Mouse (Mus musculus) layer of hippocampus, adult 9-10 months (tissue): ENCODE measurements around the gene Tmem255b.

Source experiments
- DNase-seq: peaks from one replicate; pipeline ENCODE4 v3.0.0; 2022; ENCODE audit warnings: low spot score

The Tmem255b gene

DNA sequence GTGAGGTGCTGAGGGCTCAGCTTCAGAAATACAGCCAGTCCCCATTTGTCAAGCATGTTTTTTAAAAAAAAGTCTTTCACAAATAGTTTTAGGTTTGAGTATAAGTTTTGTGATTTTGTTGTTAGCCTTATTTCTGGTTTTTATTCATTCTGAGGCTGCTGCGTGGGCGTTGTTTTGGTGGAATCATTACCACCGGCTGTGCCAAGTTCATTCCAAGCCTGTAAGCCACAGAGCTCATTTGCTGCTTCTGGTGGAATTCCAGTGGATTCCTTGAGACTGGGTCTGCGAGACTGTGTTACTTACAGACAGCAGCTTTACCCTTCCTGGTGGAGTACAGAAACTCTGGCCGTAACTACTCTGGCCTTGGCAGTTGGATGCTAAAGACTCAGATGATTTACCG, 11.5 kb downstream of the Tmem255b start:
- DNase-seq, result no peak

DNA sequence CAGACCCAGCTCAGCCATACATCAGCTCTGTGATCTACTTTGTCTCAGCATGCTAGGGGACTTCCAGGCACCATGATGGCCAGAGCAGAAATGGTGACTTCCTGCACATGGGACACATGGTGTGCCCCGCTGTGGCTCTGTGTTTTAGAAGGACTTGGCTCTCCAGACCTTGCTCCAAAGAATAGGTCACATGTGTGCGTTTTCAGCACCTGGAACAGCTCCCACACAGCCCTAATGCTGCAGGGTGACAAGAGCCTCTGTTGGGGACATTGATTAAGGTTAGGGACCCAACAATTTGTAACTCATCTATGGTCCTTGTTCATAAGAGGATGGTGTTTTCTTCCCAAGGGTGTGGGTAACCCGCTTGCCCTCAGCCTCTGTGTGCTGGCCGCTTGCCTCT, 13.2 kb downstream of the Tmem255b start:
- DNase-seq, result no peak

DNA sequence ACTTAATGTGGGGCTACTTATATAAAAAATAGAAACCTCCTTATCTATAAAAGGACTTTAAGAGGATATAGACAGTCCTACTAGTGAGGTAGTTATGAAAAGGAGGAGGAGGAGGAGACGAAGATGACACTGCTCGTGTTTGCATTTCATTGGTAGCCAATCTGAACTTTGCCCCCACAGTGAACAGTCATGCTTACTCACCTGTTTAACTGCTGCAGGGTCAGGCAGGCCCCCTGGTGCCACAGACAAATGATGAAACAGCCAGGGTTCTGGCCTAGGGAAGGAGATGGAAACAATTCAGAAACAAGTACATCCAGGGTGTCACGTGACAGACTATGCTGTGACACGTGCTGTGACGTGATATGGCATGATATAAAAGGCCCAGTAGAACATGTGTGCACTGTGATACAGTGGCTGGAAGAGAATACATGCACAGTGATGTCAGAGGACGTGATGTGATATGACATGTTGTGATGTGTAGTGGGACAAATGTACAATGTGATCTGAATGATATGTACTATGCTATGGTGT, 16.8 kb downstream of the Tmem255b start:
- DNase-seq, result no peak

DNA sequence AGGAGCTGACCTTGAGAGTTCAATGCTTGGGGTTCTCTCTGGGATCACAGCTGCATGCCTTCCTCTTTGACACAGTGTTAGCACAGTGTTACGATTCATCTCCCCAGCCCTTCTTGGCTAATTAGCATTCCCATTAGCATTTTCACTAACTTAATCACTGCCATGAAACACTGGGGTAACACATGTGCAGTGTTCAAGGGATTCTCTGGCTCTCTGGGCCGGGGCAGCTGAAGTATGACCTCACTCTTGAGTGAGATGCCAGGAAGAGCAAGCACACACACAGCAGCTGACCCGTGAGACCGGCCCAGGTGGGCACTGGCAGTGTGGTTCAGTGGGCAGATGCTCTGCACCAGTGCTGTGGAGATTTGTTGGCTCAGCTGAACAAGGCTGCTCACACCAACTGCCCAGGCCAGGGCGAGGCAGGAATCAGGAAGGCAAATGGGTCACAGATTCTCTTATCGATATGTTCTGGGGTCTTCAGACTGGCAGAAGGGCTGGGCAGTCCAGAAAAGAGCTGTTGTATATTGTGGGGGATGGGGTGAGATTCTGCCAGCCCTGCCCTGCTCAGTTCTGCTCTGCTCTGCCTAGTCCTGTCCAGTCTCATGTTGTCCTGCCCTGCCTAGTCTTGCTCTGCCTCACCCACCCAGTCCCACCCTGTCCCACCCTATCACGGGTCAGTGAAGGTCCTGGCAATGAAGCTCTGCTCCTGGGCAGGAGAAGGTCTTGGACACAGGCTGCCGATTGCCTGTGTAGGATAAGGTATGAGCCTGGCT, 19.5 kb downstream of the Tmem255b start:
- DNase-seq, result no peak

DNA sequence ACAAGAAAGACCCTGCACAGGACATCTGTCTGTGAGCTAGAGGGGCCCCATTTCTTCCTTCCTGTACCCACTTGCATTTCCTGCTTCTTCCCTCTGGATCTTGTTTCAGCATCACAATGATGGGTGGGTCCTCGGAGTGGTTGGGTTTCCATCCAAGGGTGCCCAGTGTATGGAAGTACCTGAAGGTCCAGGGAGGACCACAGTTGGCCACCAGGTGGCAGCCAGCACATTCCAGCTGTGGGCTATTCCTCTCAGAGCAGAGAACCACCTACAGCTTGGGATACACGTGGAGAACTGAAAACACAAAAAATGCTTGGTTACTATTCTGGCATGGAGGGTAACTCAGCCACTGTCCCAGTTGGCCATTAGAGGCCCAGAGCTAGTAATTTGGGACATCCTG, 20.3 kb downstream of the Tmem255b start:
- DNase-seq, result no peak

DNA sequence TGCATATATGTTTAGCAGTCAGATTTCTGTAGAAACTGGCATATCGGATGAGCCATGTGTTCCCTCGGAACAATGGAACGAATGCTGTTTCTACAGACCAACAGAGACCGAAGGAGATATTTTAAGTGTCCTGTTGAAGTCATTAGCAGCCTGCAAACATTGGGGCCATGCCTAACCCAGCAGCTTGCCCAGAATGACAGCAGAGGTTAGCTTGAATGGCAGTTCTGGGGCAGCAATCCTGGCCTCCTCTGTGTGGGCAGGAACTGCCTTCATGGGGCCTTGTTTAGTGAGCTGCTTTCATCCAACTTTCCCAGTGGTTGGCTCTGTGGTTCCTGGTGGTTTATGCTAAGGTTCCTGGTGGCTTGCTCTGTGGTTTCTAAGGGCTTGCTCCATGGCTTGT, 24.4 kb downstream of the Tmem255b start:
- DNase-seq, result no peak

DNA sequence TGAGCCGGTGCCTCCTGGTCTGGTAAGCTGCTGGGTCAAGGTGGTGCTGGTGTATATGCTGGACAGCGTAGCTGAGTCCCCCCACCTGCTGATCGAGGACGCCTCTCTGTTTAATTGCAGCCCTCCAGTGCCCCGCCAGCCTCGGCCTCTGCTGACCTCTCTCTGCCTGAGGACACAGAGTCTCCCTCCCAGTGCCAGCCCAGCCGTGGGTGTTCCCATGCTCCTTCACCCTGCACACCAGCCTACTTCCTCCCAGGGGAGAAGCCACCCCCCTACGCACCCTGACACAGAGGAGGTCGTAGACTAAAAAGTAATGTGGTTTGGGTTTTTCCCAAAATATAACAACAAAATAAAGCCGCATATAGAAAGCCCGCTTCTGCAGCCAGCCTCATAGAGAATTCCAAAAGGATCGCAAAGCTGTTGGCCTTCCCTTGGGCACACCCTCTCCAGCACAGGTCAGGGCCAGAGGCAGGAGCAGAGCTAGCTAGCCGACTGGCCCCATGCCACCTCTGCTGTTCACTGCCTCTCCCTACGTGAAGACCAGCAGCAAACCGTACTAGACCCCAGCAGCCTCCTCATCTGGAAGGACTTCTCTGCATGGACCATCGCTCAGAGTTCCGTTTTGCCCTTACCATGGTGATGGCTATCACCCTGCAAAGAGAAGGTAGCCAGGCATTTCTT, 26.2 kb downstream of the Tmem255b start:
- no peak for DNase-seq

DNA sequence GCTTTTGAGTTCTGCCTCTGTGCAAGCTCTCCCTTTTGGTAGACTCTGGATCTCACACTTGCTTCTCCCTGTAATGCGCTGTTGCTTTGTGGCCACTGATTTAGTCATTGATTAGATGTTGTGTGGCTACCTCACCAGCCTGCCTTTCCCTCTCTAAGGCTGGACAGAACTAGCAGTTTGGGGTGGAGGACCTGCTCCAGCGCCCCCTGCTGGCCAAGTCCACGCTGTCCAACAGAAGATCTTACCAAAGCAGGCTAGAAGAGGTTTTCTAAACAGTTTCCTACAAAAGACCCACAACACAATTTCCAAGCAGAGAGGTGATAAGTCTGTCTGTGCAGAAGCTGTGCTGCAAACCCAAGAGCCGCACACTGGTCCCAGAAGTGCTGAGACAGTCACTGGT, 26.9 kb downstream of the Tmem255b start:
- DNase-seq, result peak; percentile 61

DNA sequence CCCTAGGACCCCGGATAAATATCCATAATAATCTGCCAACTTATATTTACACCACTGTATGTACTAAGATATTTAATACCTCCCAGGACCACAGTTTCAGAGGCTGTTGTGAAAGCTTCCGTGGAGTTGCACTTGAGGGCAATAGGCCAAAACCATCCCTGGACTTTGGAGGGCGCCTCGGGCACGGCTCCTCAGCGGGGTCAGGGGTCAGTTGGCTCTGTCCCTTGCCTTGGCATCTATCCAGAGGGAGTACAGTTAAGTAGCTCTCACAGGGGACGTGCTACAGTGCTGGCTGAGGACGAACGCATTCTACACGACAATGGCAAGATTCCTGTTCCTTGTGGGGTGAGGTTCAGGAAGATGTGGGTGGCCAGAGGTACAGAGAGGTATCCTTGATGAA, 27.4 kb downstream of the Tmem255b start:
- DNase-seq, result no peak

DNA sequence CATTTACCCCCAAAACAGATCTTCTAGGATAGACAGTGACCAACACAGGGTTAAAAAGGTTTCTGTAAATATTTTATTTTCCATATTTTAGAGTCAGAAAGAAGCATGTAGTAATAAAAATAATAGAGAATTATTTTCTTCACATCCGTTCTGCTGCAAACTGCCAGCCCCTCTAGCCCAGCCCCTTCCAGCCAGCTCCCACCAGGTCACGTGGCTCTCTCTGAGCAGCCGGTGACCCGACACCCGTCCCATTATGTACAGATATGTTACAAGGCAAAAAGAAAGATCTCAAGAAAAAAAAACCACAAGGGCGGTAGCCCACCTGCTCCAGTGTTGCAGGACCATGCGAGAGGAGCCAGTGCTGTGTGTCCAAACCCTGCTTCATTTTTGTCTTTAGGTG, 30.3 kb downstream of the Tmem255b start:
- no peak for DNase-seq

DNA sequence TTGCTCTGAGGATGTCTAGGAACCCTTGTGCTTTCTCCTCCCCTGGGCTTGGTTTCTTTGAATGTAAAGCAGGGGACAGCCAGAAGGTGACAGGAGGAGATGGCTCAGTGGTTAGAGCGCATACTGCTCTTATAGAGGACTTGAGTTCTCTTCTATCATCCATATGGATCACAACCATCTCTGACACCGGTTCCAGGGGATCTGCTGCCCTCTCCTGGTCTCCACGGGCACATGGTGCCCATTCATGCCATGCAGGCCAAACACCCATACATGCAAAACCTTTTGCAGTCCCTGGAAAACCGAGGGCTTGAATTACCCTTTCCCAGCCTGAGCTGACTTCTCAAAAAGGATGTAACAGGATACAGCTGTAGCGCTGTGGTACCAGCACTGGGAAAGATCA, 32.0 kb downstream of the Tmem255b start:
- no peak for DNase-seq

DNA sequence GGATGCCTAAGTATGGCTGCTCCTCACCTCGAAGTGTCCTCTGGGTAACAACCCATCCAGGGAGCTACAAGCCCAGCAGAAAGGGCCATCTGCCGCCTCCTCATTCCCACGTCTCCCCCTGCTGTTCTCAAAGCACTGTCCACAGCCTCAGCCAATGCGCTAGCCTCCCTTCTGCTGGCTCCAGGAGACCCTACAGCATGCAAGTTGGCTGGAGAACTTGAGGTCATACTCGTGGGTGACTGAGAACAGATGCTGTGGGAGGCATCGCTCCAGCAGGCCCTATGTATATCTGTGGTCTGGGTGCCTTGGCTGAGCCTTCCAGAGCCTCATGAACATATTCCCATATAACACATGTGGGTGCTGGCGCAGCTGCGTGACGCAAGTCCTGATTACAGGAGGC, 33.7 kb downstream of the Tmem255b start:
- no peak for DNase-seq

DNA sequence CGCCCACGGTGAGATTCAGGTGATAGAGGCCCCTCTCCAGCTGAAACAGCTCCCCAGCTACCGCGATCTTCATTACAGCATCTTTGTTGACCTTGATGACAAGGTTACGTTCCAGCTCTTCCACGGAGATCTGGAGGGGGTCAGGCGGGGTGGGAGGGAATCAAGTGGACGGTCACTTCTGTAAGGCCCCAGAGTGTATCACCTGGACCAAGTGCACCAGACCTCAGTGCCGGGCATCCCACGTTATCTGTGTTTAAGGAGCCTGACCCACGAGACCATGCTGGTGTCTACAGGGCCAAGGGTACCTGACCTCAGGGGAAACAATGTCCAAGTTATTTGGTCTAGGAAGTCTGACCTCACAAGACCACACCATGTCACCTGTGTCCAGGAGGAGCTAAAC, 36.5 kb downstream of the Tmem255b start:
- no peak for DNase-seq

DNA sequence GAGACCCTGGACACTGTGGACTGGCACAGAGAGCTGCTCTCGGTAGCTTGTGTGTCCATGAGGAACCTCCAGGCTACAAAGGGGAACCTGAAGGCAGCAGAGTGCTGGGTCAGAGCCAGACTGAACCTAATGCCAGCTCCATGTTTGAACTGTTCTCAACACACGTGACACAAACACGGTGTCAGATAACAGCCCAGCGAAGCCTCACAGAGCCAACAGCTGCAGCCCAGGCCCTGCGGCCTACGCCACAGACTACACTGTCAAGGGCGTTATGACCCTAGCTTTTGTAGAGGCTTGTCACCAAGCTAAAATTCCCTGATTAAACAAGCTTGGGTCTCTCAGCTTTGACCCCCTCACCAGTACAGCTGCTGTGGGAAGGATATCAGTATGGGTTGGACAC, 37.3 kb downstream of the Tmem255b start:
- no peak for DNase-seq

DNA sequence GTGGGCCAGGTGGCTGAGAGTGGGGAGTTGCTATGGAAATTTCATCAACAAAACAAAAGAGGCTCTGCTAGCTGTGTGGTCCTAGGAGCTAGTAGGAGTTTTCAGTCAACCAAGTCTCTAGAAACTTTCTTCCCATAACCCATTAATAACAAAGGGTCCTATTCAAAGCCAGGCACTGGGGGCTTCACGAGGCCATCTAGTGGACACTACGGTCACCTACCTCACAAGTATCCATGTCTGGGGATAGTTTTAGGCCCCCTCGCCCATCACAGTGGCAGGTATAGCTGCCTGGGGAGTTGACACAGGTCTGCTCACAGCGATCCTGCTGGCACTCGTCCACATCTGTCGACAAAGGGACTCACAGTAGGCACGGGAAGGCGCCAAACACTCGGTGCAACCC, 40.9 kb downstream of the Tmem255b start:
- DNase-seq, result no peak

DNA sequence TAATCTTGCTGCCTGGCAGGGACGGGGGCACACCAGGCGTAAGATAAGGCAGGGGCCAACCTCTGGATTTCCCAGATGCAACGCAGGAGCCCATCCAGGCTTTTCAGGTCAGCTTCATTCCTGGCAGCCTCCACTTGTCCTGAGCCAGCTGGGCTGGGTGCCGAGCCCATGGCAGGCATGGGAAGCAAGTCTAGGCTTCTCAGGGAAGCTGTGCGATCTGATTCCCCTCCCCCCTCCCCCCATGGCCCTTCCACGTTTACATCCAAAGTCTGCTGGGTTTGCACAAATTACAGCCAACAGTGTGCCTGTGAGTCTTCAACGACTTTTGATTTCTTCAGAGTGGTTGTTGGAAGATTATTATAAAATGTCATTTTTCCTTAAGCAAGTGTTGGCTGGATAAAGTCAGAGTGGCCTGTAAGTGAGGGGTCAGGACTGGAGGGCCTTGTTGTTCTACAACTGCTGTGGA, 46.1 kb downstream of the Tmem255b start:
- DNase-seq, result no peak

DNA sequence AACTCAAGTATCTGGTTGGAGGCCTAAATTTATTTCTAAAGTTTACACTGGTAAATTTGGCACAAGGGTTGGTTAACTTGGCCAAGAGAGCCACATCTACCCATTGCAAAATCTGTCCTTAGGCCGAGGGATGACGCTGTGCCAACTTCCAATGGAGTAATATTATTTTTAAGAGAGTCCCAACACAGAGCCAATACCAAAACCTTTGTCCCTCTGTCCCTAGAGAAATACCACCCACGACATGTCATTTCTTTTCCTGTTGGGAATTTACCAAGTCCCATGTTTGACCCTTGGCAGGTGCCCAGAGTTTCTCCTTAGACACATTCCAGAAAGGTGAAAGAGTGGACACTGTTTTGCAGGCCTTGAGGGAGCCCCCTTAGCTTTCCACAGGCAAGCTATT, 46.6 kb downstream of the Tmem255b start:
- no peak for DNase-seq

DNA sequence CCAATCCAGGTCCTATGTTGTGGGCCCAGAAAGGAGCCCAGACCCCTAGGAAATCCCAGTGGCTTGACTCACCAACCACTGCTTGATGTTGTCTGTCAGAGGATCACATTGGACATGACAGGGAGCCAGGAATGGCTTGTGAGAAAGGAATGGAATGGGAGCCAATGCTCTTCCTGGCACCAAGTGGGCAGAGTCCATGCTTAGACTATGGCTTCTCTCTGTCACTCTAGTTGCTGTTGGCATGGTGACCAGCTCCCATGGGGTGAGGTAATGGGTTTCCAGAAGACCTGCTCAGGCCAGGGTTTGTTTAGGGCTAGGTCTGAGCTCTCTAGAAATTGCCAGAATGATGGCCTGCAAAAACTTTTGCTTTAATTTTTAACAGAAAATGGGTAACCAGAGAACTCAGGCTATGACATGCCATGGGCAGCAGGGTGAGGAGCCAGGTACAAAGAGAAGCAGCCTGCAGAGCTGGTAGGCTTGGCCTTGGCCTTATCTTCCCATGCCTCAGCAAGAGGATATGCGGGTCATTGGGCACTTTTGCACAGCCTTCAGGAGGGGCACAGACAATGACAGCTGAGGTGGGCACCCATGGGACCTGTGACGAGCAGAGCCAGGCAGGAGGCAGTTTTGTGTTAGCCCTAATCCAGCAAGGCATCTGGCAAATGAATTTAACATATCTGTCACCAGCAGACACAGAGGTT, 47.3 kb downstream of the Tmem255b start:
- no peak for DNase-seq

DNA sequence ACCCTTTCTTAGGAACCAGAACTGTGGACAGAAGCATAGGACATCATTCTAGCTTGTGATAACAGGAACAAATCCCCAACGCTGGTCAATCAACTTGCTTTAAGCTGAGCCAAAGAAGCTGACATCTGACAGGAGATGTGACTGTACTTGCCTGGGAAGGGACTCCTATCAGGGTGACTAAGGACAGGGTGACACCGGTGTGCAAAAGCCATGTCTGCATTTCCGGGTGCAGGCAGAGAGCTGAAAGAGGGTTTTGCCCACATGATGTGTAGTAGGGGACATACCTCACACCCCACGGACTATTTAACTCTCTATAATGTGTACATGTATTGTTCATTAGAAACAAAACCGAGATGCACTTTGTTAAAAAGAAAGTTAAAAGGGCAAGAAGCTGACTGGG, 48.2 kb downstream of the Tmem255b start:
- DNase-seq, result no peak

DNA sequence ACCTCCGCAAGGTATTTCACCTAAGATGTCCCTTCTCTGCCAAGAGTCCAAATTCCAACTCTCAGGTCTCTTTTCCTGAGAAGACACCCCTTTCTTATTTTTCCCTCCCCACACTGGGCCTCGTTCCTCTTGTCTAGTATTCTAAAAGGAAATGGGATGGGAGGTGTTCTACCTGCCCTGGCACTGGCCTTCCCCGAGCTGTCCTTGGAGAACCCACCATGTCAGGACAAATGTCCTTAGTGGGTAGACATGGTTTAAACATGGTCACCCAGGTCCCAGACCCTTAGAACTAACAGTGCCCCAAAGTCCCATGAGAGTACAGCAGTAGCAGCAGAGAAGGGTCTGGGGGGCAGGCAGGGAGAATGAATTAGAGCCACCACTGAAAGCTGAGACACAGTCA, 54.4 kb downstream of the Tmem255b start:
- no peak for DNase-seq

DNA sequence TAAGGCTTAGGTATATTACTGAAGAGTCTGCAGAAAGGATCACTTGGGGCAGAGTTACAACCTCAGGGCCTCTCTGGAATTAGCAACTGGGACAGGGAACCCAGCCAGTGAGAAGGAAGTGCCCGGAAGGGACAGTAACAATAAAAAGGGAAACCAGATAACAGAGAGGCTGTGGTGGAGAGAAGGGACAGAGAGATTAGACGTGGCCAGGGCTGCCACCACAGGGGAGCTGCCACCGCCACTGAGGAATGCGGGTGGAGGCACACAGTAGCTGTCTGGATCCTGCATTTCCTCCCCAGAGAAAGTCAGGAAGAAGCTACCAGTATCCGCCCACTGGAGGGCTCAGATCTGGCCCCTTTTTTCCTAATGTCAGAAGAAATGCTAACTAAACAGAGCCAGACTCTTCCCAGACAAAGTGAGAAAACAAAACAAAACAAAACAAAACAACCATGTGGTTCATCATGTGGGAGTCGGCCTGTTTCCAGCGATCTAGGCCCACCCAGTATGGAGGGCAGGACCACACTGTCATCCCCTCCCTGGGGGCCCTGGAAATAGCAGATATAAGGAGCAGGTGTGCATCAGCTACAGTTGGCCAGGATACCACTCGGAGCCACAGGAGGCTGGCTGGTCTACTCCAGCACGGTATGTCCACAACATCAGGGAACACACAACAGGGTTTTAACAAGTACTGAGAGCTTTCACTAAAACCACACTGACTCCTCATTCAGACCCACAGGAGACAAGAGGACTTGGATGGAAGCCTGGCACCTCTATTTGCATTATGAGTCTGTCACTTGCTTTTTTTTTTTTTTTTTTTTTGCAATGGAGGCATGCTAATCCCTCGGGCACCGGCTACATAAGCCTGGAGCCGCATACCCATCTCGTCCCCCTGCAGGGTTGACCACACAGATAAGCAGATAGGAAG, 55.3 kb downstream of the Tmem255b start:
- no peak for DNase-seq

DNA sequence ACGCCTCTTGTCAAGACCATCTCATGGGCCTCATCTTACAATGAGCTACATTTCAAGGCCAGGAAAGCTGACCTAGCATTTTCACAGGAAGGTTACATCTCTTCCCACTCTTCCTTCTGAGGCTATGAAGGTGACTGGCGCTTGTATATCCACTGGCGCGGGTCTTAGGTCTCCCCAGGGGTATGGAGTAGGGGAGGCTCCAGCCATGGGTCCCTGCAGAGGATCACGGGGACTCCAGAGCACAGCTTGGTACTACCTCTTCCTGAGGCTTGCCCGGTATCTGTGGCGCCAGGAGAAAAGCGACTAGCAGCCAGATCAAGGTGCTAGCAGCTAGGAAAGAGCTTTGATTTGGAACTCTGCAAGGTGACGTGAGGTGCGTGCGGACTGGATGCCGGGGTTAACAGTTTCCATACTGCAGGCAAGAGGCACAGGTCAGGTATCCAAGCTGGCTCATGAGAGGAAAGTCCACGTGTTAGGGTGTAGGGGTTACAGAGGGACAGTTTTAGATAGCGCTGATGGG, 56.6 kb downstream of the Tmem255b start:
- no peak for DNase-seq
